Mouse (Mus musculus): ENCODE measurements around the gene Gm20503.

The Gm20503 gene

DNA sequence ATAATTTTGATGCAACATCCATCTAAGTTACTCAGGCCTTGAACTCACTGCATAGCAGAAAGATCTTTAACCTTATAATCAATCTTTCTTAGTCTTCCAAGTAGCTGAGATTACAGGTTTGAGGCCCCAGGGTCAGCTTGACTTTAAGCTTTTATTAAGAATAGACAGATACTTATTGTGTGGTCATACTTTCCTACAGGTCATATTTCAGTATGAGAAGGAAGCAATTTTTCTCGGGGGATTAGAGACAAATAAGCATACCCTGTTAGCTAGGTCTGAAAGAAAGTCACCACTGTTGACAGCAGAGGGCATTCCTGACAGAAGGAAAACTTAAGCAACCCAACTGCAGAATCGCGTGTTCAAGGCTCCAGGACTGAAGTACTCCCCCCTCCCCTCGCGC is 5.0 kb downstream of the Gm20503 start:
- no peak for DNase-seq

DNA sequence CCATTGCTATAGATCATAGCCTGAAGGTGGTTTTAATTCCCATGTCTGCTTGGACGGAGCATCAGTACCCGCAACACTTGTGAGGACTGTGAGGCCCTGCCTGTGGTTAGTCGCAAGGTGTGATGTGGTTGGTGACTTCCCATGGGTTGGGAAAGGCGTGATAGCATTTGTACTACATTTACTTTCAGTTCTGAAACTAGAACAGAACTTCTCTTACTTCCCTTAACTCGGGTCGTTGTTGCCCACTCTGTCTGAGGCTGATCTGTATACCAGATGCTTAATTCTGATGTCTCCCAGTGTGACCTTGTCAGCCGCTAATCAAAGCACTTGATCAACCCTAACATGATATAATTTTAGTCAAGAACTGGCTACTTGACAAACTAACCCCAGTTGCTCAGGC is 6.2 kb downstream of the Gm20503 start:
- no peak for DNase-seq

- DNase-seq, result no peak
Observed at GRCm38 (mm10) chr4:59009696-59010095, 6.7 kb downstream of the Gm20503 start.

DNA sequence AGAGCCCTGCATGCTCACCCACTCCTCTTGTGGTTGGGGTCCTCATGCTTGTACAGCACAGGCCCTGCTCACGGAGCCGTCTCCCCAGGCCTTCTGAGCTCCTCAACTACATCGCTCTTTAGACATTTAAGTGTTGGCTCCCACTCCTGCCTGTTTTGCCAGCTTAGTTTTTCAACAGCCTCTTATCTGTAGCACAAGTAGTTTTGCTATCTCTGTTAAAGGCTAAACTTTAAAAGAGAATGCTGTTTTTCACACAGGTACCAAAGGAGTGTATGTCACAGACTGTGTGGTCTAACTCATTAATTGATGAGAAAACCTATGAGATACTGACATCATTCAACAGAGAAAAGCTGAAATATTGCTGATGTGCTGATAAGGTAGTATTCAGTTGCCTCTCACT is 8.4 kb downstream of the Gm20503 start:
- no peak for DNase-seq

GRCm38 (mm10) chr4:59015181-59015580 is 12.2 kb downstream of the Gm20503 start:
- DNase-seq, result no peak

DNA sequence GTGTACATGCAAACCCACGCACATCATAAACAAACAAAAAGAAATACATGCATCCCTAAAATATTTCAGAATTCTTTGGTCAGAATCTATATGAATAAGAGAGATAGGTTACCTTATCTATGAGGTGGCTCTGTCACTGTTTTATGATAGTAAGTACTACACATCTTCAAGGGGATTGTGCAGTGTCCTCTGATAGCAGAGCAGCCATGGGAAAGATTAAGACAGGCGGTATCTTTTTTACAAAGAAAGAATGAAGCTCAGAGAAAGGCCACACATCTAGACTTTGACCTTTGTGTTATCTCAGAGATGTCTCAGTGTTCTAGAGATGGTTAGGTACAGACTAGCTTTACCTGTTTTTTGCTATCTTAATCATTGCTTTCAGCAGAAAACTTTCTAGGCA is 13.9 kb downstream of the Gm20503 start:
- no peak for DNase-seq

GRCm38 (mm10) chr4:59034325-59034917 is 31.4 kb downstream of the Gm20503 start:
- DNase-seq, result no peak

DNA sequence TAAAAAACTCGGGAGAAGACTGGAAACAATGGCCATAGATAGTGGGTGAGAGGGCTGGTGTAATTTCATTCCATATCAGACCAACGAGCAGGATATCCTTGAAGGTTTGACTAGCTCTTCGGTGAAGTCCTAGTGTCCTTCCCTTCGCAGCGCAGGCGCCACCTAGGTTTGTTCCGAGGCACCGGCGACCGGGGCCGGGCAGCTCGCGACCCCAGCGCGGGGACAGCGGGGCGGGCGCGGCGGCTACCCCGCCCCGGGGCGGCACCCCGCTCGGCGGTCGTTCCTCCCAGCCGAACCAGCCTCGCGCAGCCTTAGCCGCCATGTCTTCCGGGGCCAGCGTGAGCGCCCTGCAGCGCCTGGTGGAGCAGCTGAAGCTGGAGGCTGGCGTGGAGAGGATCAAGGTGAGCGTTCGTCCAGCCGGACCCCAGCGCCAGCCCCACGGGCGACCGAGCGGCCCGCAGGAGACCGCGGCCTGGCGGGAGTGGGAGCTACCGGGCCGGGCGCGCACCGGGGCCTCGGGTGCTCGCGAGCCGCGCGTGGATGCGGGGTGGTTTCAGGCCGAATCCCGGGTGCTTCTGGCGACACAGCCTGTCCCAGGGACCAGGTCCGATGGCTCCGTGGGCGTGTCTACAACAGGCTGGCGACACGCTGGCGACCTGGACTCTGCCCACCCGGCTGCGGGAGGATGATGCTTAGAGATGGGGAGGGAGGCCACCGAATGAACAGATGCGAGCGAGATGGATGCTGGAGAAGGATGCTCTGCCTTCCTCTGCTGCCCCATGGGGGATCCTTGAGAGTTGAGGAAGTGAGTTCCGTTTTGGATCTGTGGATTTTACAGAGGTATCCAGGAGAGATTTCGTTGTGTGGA is 32.1 kb downstream of the Gm20503 start, which contains the start of gene Gng10:
Gene Gng10 (plus strand): TSS at position 171 of the 868 bp plus-strand sequence.
- DNase-seq, result peak; percentile 70

DNA sequence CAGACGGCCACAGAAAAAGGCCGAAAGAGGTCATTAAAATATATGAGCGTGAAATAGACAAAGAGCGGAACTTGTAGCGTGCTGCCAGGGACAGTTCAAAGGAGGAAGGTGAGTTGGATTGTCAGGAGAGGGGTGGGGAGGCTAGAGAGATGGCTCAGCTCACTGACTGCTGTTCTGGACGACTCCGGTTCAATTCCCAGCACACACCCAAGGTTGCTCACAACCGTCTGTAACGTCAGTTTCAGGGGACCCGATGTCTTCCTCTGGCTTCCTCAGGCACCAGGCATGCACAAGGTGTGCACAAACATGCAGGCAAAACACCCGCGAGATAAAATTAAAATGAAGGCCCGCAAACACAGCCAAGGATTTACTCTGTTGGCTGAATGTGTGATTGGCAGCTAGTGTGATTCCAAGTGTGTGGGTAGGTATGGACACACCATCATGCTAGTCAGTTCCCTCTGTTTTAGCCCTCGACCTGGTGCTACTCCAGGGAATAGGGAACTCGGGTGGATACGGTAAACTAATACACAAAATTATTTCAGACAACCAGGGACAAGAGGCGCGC is 32.9 kb downstream of the Gm20503 start:
- DNase-seq, result peak; percentile 9

GRCm38 (mm10) chr4:59036490-59037127 is 33.6 kb downstream of the Gm20503 start:
- DNase-seq, result peak; percentile 60

- no peak for DNase-seq
Observed at GRCm38 (mm10) chr4:59037525-59037924, 34.5 kb downstream of the Gm20503 start.

GRCm38 (mm10) chr4:59040397-59041287 is 37.6 kb downstream of the Gm20503 start:
- DNase-seq, result no peak

DNA sequence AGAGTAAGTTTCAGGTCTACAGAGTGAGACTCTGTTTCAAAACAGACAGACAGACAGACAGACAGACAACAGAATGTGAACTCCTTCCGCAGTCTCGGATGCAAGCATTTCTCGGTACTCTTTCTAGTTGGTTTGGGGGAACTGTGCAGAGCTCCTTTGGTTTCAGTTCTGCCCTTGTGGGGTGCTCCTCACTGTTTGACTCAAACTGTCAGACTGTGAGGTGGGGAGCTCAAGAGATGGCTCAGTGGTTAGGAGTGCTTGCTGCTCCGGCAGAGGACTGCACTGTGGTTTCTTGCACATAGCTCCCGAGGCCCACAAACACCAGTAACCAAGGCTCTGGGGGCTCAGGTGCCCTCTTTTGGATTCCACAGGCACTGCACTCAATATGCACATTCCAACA is 40.1 kb downstream of the Gm20503 start:
- DNase-seq, result no peak

DNA sequence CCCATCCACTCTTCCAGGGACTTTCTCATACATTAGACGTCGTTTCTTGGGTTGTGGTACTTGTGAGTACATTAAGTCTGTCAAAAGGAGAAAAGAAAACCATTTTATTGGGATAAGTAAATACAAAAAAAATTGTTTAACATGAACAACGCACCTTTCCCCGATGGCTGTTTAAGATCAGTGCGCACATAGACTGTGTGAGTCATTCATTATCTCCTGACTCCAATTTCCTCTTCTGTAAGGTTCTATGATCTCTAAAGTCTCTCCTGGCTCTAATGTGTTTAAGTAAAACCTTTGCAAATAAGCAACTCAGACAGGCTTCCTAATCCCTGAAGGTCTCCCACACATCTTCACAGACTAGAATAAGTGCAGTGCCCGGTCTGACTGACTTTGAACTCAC is 40.9 kb downstream of the Gm20503 start:
- DNase-seq, result no peak

- DNase-seq, result no peak
Observed at GRCm38 (mm10) chr4:59047222-59047621, 44.2 kb downstream of the Gm20503 start.

DNA sequence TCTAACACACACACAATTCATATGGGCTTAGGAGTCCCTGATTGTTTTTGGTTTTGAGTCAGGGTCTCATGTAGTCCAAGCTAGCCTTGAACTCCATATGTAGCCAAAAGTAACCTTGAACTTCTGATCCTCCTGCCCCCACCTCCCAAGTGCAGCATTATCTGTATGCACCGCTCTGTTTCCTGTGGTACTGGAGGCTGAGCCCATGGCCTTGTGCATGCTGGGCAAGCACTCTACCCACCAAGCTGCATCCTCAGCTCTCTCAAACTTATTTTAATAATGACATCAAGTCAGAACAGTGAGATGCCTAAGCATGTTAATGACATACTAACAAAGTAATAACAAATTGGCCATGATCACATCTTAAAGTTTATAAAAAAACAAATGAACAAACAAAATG is 48.1 kb downstream of the Gm20503 start:
- no peak for DNase-seq

GRCm38 (mm10) chr4:59057929-59058328 is 54.9 kb downstream of the Gm20503 start:
- DNase-seq, result no peak

- DNase-seq, result no peak
Observed at GRCm38 (mm10) chr4:59062526-59062925, 59.5 kb downstream of the Gm20503 start.

- no peak for DNase-seq
Observed at GRCm38 (mm10) chr4:59069276-59069675, 66.3 kb downstream of the Gm20503 start.

GRCm38 (mm10) chr4:59083430-59083829 is 80.4 kb downstream of the Gm20503 start:
- DNase-seq, result no peak

GRCm38 (mm10) chr4:59089391-59089790 is 86.4 kb downstream of the Gm20503 start:
- no peak for DNase-seq

Measured in right cerebral cortex, adult 18-20 months (tissue).